Mouse (Mus musculus) testis, adult 2 months (tissue): Measurements from ENCODE around the gene Adamts20.

Source experiments
- CTCF ChIP-seq: fragments of 200-500 bp; IDR thresholded peaks from 2 replicates; pipeline ENCODE4 v1.5.1; 2012; ENCODE audit warnings: low read depth, mild to moderate bottlenecking, inconsistent platforms, low read length, moderate library complexity; ENCODE audit not compliant: control insufficient read depth, insufficient read depth, insufficient replicate concordance
- POLR2A ChIP-seq: fragments of 200-500 bp; IDR thresholded peaks from 2 replicates; pipeline ENCODE4 v1.6.1; 2012; ENCODE audit warnings: low read depth, mild to moderate bottlenecking, inconsistent platforms, low read length, moderate library complexity; ENCODE audit not compliant: control insufficient read depth

GRCm38 (mm10) chr15:94392737-94393136 is 72.5 kb downstream of the Adamts20 start:
- TF ChIP-seq CTCF: no peak
- no peak for TF ChIP-seq POLR2A
